Mouse (Mus musculus) olfactory bulb, adult 2 months (tissue): ENCODE results near the gene Tmco5. TPM values are rescaled to one million over a fixed set of nuclear protein-coding genes. Genes with fewer than 3 reads are reported as not detected.
"Not testable (repeated sequence)": the region's sequence is repeated elsewhere in the genome, so short reads cannot be mapped to it uniquely, and the experiment has no call there.

Experiments used
- H3K27ac ChIP-seq: fragments of 200-500 bp; 2 replicates; pipeline ENCODE4 v1.5.1; 2012; ENCODE audit warnings: low read depth, low read length; ENCODE audit not compliant: insufficient read depth
- H3K4me1 ChIP-seq: fragments of 200-500 bp; 2 replicates; pipeline ENCODE4 v1.6.1; 2012; ENCODE audit warnings: low read length; ENCODE audit not compliant: control insufficient read depth, insufficient read depth
- H3K4me3 ChIP-seq: fragments of 200-500 bp; 2 replicates; pipeline ENCODE4 v1.5.1; 2012; ENCODE audit warnings: mild to moderate bottlenecking, low read depth, low read length, moderate library complexity; ENCODE audit not compliant: insufficient read depth
- CTCF ChIP-seq: fragments of 200-500 bp; IDR thresholded peaks from 2 replicates; pipeline ENCODE4 v1.5.1; 2012; ENCODE audit warnings: low read depth, mild to moderate bottlenecking, low read length, moderate library complexity; ENCODE audit not compliant: insufficient read depth
- POLR2A ChIP-seq: fragments of 200-500 bp; IDR thresholded peaks from 2 replicates; pipeline ENCODE4 v1.6.1; 2012; ENCODE audit warnings: mild to moderate bottlenecking, low read depth, low read length, moderate library complexity; ENCODE audit not compliant: insufficient read depth
- WGBS: fragments of 180-500 bp; shearing (Covaris S2); methylation state at CpG from one replicate; pipeline ENCODE4 v1.1.7; 2018; 5-methylcytosine and 5-hydroxymethylcytosine counted together
- polyA plus RNA-seq: library from polyadenylated mRNA; stranded (reverse); fragments of >200 nt; gene quantifications from 2 replicates; pipeline ENCODE4 v1.2.4, GENCODE M21; 2012; ENCODE audit warnings: low replicate concordance; ENCODE audit not compliant: missing spikeins, insufficient read depth, insufficient read length

The Tmco5 gene
- polyA plus RNA-seq, 1 experiment, result not detected

DNA sequence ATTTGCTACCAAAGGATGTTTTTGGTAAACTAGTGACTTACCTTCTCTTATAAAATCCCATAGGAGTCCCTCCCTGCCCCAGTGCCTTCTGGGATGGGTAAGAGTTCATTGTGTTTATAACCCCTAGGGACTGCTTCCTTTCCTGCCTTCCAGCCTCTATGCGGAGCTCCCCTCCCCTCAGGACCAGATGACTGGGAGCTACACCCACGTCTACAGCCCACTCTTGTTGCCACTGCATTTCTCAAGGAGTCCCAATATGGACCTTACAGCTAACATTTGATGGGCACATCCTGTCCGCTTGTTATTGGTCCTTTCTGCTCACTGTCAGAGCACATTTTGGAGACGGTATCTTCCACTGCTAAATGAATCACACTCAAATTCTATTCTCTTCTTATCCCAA, 36.1 kb downstream of the Tmco5 start:
- no peak overlapping the region; the same call in 1 of the 2 replicates for H3K27ac ChIP-seq
- TF ChIP-seq CTCF, result no peak
- no peak for TF ChIP-seq POLR2A
- no peak overlapping the region for H3K4me3 ChIP-seq
- 70% methylated on average over 4 of the region's 4 CpGs for WGBS
- H3K4me1 ChIP-seq, result peaks cover 11% of the 10 kb centered on the region

DNA sequence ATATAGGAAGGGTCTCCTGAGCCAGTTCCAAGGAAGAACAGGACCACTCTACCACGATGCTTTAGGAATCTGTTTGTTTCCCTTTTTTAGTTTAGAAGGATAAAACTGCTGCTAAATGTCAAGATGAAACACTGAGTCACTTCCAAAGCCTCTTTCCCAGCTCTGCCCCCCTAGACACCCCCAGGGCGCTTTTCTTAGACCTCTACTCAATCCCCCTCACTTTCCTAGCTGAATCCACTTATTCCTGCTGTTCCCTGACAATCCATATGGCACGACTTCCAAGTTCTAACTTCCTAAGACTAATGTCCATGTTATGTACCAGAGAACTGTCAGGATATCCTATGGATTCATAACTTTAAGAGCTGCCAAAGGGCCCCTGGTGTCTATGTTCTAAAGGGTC, 40.1 kb downstream of the Tmco5 start:
- H3K4me3 ChIP-seq, result no peak overlapping the region
- 0 out of 2 replicates have a peak overlapping the region, but pooled peaks have one; percentile 24 for H3K27ac ChIP-seq
- TF ChIP-seq POLR2A (no peak), CTCF (no peak)
- peaks cover 10% of the 10 kb centered on the region for H3K4me1 ChIP-seq
- 45% methylated on average over 3 of the region's 3 CpGs for WGBS

DNA sequence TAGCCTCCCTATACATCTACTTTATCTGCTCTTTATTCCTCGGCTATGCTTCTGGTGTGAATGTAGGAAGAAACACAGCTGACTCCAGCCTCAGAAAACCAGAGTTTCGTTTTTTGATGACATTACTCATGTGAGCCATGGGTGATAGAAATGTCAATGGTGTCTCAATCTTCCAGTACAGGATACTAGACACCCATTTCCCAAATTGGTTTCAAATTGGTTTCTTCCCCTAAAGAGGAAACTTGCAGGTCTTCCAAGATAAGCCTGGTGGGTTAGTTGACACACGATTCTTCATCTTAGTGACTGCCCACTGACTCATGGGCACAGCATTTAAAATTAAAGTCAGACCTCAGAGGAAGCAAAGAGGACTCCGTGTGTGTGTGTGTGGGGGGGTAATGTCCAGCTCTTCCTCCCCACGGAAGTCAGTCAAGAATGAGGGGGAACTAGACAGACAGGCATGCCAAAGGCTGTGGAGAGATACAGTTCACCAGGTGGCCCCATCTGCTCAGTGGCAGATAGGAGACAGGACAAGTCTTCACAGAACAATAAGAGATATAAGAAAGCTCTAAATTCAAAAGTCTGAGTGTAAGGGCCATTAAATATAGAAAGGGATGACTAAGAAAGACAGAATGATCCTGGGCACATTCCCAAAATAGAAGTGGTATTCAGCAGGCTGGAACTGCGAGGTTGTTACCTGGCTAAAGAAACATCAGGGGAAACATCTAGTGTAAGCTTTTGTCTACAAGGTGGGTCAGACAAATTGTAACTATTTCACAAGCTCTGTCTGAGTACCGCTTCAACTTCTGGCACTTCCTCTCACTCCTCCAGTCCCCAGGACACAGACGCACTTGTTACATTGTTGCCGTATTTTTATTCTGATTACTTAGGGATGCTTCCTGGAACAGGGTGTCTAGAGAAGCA, 44.3 kb downstream of the Tmco5 start:
- H3K4me3 ChIP-seq, result no peak overlapping the region
- WGBS, result 71% methylated on average over 9 of the region's 9 CpGs
- H3K27ac ChIP-seq, result no peak overlapping the region
- TF ChIP-seq CTCF (no peak), POLR2A (no peak)
- 0 out of 2 replicates have a peak, but pooled peaks cover 3% of the 10 kb centered on the region for H3K4me1 ChIP-seq

DNA sequence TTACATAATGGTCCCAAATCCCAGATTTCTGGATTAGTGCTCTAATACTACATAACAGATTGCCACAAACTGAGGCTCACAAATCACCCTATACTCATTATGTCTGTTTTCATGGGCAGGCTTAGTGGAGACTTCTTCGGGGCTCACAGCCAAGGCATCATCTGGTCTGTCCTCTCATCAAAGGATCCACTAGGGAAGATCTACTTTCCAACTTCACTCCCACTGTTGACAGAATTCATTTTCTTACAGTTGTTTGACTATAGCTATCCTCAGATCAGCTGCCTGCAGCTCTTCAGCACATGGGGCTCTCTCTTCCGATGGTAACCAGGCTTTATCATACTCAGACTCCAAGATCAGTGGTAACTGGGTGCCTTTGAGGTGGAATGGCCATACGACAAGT, 45.2 kb downstream of the Tmco5 start:
- WGBS, result 85% methylated on average over 3 of the region's 3 CpGs
- H3K27ac ChIP-seq, result no peak overlapping the region
- no peak for TF ChIP-seq CTCF
- no peak for TF ChIP-seq POLR2A
- H3K4me3 ChIP-seq, result no peak overlapping the region
- H3K4me1 ChIP-seq, result 0 out of 2 replicates have a peak, but pooled peaks cover 3% of the 10 kb centered on the region

DNA sequence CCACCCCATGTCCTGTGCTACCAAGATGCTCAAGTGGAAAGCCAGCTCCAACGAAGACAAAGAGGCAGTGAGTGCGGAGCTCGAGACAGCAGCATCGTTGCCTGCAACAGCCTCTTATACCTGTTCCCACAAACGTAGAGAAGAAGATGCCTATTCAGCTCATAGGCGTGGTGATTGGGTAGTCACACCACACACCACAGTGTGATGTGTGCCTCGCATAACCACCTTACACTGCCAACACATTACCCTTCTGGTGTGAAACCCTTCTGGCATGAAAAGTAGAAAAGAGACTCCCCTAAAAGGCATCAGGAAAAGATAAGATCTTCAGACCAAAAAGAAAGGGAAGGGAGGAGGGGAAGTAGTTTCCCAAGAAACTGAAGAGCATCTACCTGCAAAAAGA, 45.8 kb downstream of the Tmco5 start:
- H3K4me3 ChIP-seq, result no peak overlapping the region
- 0 out of 2 replicates have a peak, but pooled peaks cover 3% of the 10 kb centered on the region for H3K4me1 ChIP-seq
- WGBS, result 85% methylated on average over 7 of the region's 7 CpGs
- TF ChIP-seq CTCF (no peak), POLR2A (no peak)
- H3K27ac ChIP-seq, result no peak overlapping the region

DNA sequence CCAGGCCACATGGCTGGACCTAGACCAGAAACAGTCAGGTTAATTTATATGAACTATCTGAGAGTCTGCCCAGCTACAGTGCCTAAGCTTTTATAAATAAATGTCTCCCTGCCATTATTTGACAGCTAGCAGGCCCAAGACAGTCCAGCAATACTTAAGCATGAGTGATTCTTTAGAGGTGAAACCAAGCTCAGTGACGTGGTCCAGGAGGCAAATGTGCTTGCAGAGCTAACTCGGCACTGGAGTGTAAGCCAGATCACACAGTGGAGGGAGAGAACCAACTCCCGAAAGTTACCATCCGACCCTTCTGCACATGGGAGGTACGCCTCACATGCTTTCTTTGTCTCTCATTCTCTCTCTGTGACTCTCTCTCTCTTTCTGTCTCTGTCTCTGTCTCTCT, 46.7 kb downstream of the Tmco5 start:
- TF ChIP-seq POLR2A, result no peak
- WGBS, result 66% methylated on average over 5 of the region's 5 CpGs
- Histone ChIP-seq H3K4me1 (0 out of 2 replicates have a peak, but pooled peaks cover 3% of the 10 kb centered on the region), H3K4me3 (no peak overlapping the region), H3K27ac (no peak overlapping the region)

DNA sequence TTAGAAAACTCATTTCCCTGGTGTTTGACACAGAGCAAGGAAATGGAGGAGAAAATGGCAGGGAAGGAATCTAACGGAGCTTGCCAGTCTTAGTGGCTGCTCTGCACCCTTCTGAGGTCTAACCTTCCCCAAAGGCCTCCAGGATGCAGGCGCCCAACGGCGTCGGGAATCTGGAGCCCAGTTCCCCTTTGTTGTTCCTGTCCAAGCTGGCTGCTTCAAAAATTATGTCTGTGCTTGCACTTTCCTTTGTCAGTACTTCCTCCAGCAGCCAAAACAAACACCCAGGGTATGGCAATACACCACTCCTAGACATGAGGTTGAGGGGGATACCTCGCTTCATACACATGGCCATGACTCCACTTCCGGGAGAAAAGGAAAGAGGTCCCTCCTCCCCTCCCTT, 53.7 kb downstream of the Tmco5 start:
- 89% methylated on average over 7 of the region's 7 CpGs for WGBS
- Histone ChIP-seq H3K4me3 (no peak overlapping the region), H3K27ac (no peak overlapping the region), H3K4me1 (no peaks in the 10 kb centered on the region)
- TF ChIP-seq POLR2A (no peak), CTCF (no peak)

DNA sequence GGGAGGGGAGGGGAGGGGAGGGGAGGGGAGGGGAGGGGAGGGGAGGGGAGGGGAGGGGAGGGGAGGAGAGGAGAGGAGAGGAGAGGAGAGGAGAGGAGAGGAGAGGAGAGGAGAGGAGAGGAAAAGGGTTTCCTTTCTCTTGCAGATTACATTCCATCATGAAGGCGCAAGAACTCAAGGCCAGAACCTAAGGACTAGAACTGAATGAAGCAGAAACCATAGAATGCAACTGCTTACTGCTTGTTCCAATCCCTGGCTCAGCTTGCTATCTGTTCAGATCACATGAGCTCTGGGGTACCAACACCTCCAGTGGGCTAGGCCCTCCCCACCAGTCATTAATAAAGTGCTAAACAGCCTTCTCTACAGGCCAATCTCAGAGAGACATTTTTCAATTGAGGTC, 55.7 kb downstream of the Tmco5 start:
- 100% methylated on average over 1 of the region's 1 CpGs for WGBS
- H3K4me3 ChIP-seq, result not testable (repeated sequence)

DNA sequence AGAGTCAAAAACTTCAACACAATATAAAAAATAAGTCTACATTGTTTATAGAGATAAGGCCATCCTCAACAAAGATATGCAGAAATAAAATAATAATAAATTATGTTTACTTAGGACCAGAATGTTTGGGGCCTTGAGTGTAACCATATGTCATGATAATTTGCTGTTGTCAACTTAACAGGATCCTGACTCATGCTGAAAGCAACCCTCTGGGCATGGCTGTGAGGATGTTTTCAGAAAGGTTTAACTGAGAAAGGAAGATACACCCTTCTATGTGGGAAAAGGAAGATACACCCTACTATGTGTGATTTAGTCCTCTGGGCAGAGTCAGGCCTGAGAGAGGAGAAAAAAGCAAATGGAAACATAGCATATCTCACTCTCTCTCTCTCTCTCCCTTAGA, 56.3 kb downstream of the Tmco5 start:
- H3K4me3 ChIP-seq, result no peak overlapping the region
- no peak for TF ChIP-seq CTCF
- TF ChIP-seq POLR2A, result no peak
- no peaks in the 10 kb centered on the region for H3K4me1 ChIP-seq
- no peak overlapping the region for H3K27ac ChIP-seq

More for the DNA sequence above, 55.7 kb downstream of the Tmco5 start:
- not testable (repeated sequence) for H3K4me1 ChIP-seq, H3K27ac ChIP-seq
